Mouse (Mus musculus) G1E-ER4 (cell line): ENCODE results near the gene Ehbp1. TPM values are rescaled to one million over a fixed set of nuclear protein-coding genes. Genes with fewer than 3 reads are reported as not detected.

Experiments
- GATA1 ChIP-seq: IDR thresholded peaks from one replicate; pipeline ENCODE4 v1.8.0; 2012; ENCODE audit warnings: low read length, inconsistent platforms
- polyA plus RNA-seq: library from polyadenylated mRNA; stranded (reverse); fragments of >175 nt; gene quantifications from 2 replicates; pipeline ENCODE4 v1.2.3, GENCODE M21; 2012

Gene Ehbp1
- 0.79 and 0.84 TPM in 2 replicates for polyA plus RNA-seq

GRCm38 (mm10) chr11:22342242-22343207 lies at the start of gene Ehbp1:
Gene Ehbp1, minus strand, starts transcription at chr11:22342292.
- TF ChIP-seq GATA1: no peak

GRCm38 (mm10) chr11:22387472-22388098 lies 45.5 kb upstream of the Ehbp1 start:
- no peak for TF ChIP-seq GATA1

GRCm38 (mm10) chr11:22383532-22383931 lies 41.4 kb upstream of the Ehbp1 start:
- no peak for TF ChIP-seq GATA1

GRCm38 (mm10) chr11:22374811-22375210 lies 32.7 kb upstream of the Ehbp1 start:
- TF ChIP-seq GATA1: no peak

GRCm38 (mm10) chr11:22373290-22373674 lies 31.2 kb upstream of the Ehbp1 start:
- no peak for TF ChIP-seq GATA1

GRCm38 (mm10) chr11:22372609-22373289 lies 30.7 kb upstream of the Ehbp1 start:
- TF ChIP-seq GATA1: no peak

GRCm38 (mm10) chr11:22369841-22370240 lies 27.7 kb upstream of the Ehbp1 start:
- no peak for TF ChIP-seq GATA1

- TF ChIP-seq GATA1: no peak
Measured at GRCm38 (mm10) chr11:22368621-22369020, 26.5 kb upstream of the Ehbp1 start.

- TF ChIP-seq GATA1: no peak
Measured at GRCm38 (mm10) chr11:22366486-22366885, 24.4 kb upstream of the Ehbp1 start.

GRCm38 (mm10) chr11:22353962-22354621 lies 12.0 kb upstream of the Ehbp1 start:
- TF ChIP-seq GATA1: no peak

- no peak for TF ChIP-seq GATA1
Measured at GRCm38 (mm10) chr11:22349945-22350344, 7.9 kb upstream of the Ehbp1 start.

- TF ChIP-seq GATA1: no peak
Measured at GRCm38 (mm10) chr11:22348536-22348910, 6.4 kb upstream of the Ehbp1 start.

- TF ChIP-seq GATA1: no peak
Measured at GRCm38 (mm10) chr11:22347651-22348535, 5.8 kb upstream of the Ehbp1 start.

GRCm38 (mm10) chr11:22327302-22327910 lies 14.7 kb downstream of the Ehbp1 start:
- TF ChIP-seq GATA1: no peak
